Mouse (Mus musculus) layer of hippocampus, adult 9-11 months (tissue): ENCODE measurements at regions not wholly inside any gene's neighbourhood (a gene's known extent, or its start where the extent isn't known, plus 50 kb on each side); places are given as distances from the start of the nearest gene placed in this dataset.

Experiments used
- DNase-seq: peaks from one replicate; pipeline ENCODE4 v3.0.0; 2022

GRCm38 (mm10) chr13:118603474-118603873 is 66.1 kb upstream of the Fgf10 start:
- DNase-seq = no peak

- no peak for DNase-seq
Observed at GRCm38 (mm10) chr13:118596856-118597255, 72.7 kb upstream of the Fgf10 start.

GRCm38 (mm10) chr13:118596218-118596795 is 73.3 kb upstream of the Fgf10 start:
- DNase-seq = no peak

- no peak for DNase-seq
Observed at GRCm38 (mm10) chr13:118592074-118592473, 77.5 kb upstream of the Fgf10 start.

- DNase-seq = no peak
Observed at GRCm38 (mm10) chr13:118572555-118572954, 97.0 kb upstream of the Fgf10 start.

GRCm38 (mm10) chr13:118565219-118565833 is 104.3 kb upstream of the Fgf10 start:
- no peak for DNase-seq

- no peak for DNase-seq
Observed at GRCm38 (mm10) chr13:118558966-118559365, 110.6 kb upstream of the Fgf10 start.

- no peak for DNase-seq
Observed at GRCm38 (mm10) chr13:118552029-118552428, 117.6 kb upstream of the Fgf10 start.

- DNase-seq = no peak
Observed at GRCm38 (mm10) chr13:118538742-118539141, 130.8 kb upstream of the Fgf10 start.

GRCm38 (mm10) chr13:118513961-118514360 is 126.9 kb upstream of the Mrps30 start:
- DNase-seq = no peak

- no peak for DNase-seq
Observed at GRCm38 (mm10) chr13:118506136-118506535, 119.1 kb upstream of the Mrps30 start.

- DNase-seq = peak; percentile 5
Observed at GRCm38 (mm10) chr13:118490610-118491009, 103.6 kb upstream of the Mrps30 start.

GRCm38 (mm10) chr13:118483031-118483430 is 96.0 kb upstream of the Mrps30 start:
- DNase-seq = no peak

- DNase-seq = no peak
Observed at GRCm38 (mm10) chr13:118480237-118480636, 93.2 kb upstream of the Mrps30 start.

GRCm38 (mm10) chr13:118478487-118478886 is 91.4 kb upstream of the Mrps30 start:
- no peak for DNase-seq

GRCm38 (mm10) chr13:118472578-118472977 is 85.5 kb upstream of the Mrps30 start:
- no peak for DNase-seq

GRCm38 (mm10) chr13:118459672-118460384 is 72.8 kb upstream of the Mrps30 start:
- DNase-seq = no peak

GRCm38 (mm10) chr13:118448977-118449705 is 62.1 kb upstream of the Mrps30 start:
- no peak for DNase-seq

GRCm38 (mm10) chr13:118441322-118442064 is 54.4 kb upstream of the Mrps30 start:
- no peak for DNase-seq
